Mouse (Mus musculus) adrenal gland, adult 2 months (tissue): ENCODE results near the gene Urah. TPM values are rescaled to one million over a fixed set of nuclear protein-coding genes. Genes with fewer than 3 reads are reported as not detected.

ENCODE experiments used
- DNase-seq: peaks from one replicate; pipeline ENCODE4 v3.0.0; 2021
- polyA plus RNA-seq: library from polyadenylated mRNA; depleted of rRNA; stranded (reverse); fragments of >200 nt; gene quantifications from 2 replicates; pipeline ENCODE4 v1.2.3, GENCODE M21; 2012; rRNA removed
- total RNA-seq, 2 experiments: library from RNA; stranded (reverse); gene quantifications; 2 replicates each; pipeline ENCODE4 v1.2.3; 2021

Urah gene
- total and polyA plus RNA-seq, 3 experiments = 1.7 to 3.1 TPM; not detected in 1

- DNase-seq = no peak
Observed at GRCm38 (mm10) chr7:140874224-140874623, 39.4 kb downstream of the Urah start.

DNA sequence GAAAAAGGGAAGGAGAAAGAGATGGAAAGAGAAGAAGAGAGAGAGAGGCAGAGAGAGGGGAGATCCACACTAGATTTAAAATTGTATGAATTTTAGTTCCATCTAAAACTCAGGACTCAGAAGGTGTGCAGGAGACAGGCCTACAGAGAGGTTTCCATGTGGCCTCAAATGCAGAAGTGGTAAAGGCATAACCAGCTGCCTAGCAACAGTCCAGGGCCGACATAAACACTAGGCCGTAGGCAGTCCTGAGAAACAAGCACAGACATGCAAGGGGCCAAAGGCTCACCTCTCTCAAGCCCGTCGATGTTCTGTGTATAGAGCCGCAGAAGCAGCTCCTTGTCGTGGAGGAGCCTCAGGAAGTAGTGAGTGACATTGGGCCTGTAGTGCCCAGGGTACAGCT is 42.5 kb downstream of the Urah start:
- DNase-seq = no peak

- DNase-seq = no peak
Observed at GRCm38 (mm10) chr7:140879355-140879754, 44.5 kb downstream of the Urah start.

DNA sequence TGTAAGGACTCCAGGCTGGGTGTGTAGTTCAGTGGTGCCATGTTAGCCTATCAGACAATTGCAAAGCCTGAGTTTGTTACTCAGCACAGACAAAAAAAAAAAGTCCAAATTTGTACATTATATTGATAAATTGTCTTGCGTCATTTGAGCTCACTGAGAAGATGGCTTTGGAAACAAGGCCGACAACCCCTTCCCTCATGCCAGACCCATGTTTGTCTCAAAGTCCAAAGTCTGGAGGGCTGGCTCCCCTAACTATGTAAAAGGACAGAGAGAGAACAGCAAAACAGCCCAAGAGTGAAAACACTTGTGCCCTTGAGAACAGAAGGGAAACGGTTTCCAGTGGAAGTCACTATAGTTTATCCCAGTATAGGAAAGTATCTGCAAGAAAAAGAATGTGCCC is 45.6 kb downstream of the Urah start:
- DNase-seq = no peak

DNA sequence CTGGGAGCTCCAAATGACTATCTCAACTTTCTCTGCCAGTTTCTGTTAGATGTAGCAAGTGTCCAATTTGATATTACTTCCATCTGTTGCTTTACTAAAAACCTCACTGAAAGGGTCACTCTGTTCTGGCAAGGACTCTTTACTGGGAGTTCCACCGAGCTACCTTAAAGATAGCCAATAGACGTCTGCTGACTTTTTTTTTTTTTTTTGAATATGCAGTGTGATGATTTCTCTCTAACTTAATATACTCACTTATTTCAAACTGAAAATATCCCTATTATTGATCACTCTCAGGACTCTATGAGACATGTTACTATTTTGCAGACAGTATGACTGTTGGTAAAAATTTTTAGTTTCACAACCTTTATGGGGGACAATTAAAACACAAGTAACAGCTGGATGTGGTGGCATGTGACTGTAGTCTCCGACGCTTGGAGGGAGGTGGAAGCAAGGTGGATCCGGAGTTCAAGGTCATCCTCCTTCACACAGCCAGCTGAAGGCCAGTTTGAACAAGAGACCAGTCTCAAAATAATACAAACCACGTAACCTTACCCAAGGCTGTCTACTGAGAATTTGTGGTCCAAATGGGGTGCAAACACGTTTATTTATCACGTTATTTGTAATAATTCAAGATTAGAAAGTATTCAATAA is 46.2 kb downstream of the Urah start:
- no peak for DNase-seq

DNA sequence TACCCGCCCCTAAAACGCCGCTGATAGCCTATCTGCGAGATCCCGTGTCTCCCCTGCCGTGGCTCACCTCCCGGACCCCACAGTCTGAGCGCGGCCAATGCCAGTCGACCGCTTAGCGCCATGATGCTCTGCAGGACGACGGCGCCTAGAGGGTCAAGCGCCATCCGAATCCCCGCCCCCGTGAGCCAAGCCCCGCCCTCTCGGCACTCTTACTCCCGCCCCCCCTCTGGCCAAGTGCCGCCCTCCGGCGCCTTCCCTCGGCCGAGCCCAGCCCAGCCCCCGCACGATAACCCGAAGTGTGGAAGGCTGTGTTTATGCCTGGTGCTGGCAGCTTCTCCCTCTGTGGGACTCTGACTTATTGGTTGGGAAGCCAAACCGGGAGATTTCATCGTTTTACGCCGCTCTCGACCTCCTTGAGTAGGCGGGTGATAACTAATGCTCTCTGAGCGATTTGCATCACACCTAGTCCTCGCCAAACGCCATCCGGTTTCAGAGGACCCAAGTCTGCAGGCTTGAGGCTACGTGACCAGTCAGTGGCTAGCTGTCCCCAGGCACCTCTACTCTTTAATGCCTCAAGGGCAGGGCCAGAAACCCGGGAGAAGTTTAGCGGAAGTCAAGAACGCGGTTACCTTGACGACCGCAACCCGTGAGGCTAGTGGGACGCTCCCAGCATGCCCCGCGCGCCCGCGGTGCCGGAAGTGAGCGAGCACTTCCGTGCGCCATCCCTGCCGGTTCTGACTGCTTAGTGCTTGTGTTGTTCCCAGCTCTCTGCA is 47.1 kb downstream of the Urah start, which contains the start of the genes Psmd13 and Sirt3:
Psmd13 (plus strand) TSS at position 273 of the 773 bp plus-strand sequence.
Sirt3 (minus strand) TSS at position 614 of the 773 bp plus-strand sequence.
- peak; percentile 95 for DNase-seq

GRCm38 (mm10) chr7:140882469-140882803 is 47.6 kb downstream of the Urah start:
- no peak for DNase-seq

Other genes with a start within 250 kb of the Urah start
- not detected for gene Olfr46, start 233.7 kb upstream of the Urah start, total RNA-seq
- gene Olfr46, start 233.7 kb upstream of the Urah start, polyA plus RNA-seq = not detected in 2 replicates
- not detected for gene Olfr61, start 206.0 kb upstream of the Urah start, total RNA-seq
- gene Olfr61, start 206.0 kb upstream of the Urah start, polyA plus RNA-seq = not detected in 2 replicates
- gene Olfr53, start 188.6 kb upstream of the Urah start, total RNA-seq = not detected
- not detected in 2 replicates for gene Olfr53, start 188.6 kb upstream of the Urah start, polyA plus RNA-seq
- under 1 TPM in 1 of 2 experiments, not detected in 1; 0.03 TPM for gene Olfr539, start 175.1 kb upstream of the Urah start, total RNA-seq
- gene Olfr539, start 175.1 kb upstream of the Urah start, polyA plus RNA-seq = not detected in 2 replicates
- not detected for gene Olfr45, start 153.1 kb upstream of the Urah start, total RNA-seq
- not detected in 2 replicates for gene Olfr45, start 153.1 kb upstream of the Urah start, polyA plus RNA-seq
- not detected for gene Olfr541, start 137.8 kb upstream of the Urah start, total RNA-seq
- not detected in 2 replicates for gene Olfr541, start 137.8 kb upstream of the Urah start, polyA plus RNA-seq
- 1,000 to 10,000 TPM in 1 of 2 experiments, 100 to 1,000 TPM in 1; 264 to 1,313 TPM for gene Cyp2e1, start 71.3 kb upstream of the Urah start, total RNA-seq
- 19.3 and 45.7 TPM in 2 replicates for gene Cyp2e1, start 71.3 kb upstream of the Urah start, polyA plus RNA-seq
- gene Syce1, start 47.2 kb upstream of the Urah start, total RNA-seq = not detected
- not detected in 2 replicates for gene Syce1, start 47.2 kb upstream of the Urah start, polyA plus RNA-seq
- gene Zfp941, start 12.8 kb upstream of the Urah start, total RNA-seq = 1 to 10 TPM; 2.2 to 5.3 TPM
- gene Zfp941, start 12.8 kb upstream of the Urah start, polyA plus RNA-seq = 0.08 and 0.29 TPM in 2 replicates
- not detected for gene Scgb1c1, start 10.5 kb downstream of the Urah start, total RNA-seq
- not detected in 2 replicates for gene Scgb1c1, start 10.5 kb downstream of the Urah start, polyA plus RNA-seq
- under 1 TPM in 1 of 2 experiments, not detected in 1; 0.26 TPM for gene Odf3, start 12.8 kb downstream of the Urah start, total RNA-seq
- 3.0 and 4.4 TPM in 2 replicates for gene Odf3, start 12.8 kb downstream of the Urah start, polyA plus RNA-seq
- not detected for gene Gm45785, start 21.3 kb downstream of the Urah start, total RNA-seq
- gene Gm45785, start 21.3 kb downstream of the Urah start, polyA plus RNA-seq = 0.44 and 0.46 TPM in 2 replicates
- 10 to 100 TPM; 60.4 to 66.4 TPM for gene Ric8a, start 21.9 kb downstream of the Urah start, total RNA-seq
- 93.7 and 102 TPM in 2 replicates for gene Ric8a, start 21.9 kb downstream of the Urah start, polyA plus RNA-seq
- 10 to 100 TPM; 32.0 to 34.7 TPM for gene Bet1l, start 22.6 kb downstream of the Urah start, total RNA-seq
- gene Bet1l, start 22.6 kb downstream of the Urah start, polyA plus RNA-seq = 18.0 and 20.2 TPM in 2 replicates
- 100 to 1,000 TPM; 104 to 122 TPM for gene Psmd13, start 47.0 kb downstream of the Urah start, total RNA-seq
- gene Psmd13, start 47.0 kb downstream of the Urah start, polyA plus RNA-seq = 37.4 and 46.4 TPM in 2 replicates
- gene Sirt3, start 47.3 kb downstream of the Urah start, total RNA-seq = 10 to 100 TPM; 28.3 to 35.6 TPM
- 41.2 and 47.4 TPM in 2 replicates for gene Sirt3, start 47.3 kb downstream of the Urah start, polyA plus RNA-seq
- gene Cox8b, start 65.4 kb downstream of the Urah start, total RNA-seq = 1,000 to 10,000 TPM; 1,499 to 1,761 TPM
- 454 and 875 TPM in 2 replicates for gene Cox8b, start 65.4 kb downstream of the Urah start, polyA plus RNA-seq
- gene Nlrp6, start 85.9 kb downstream of the Urah start, total RNA-seq = 1 to 10 TPM; 1.0 to 2.0 TPM
- 0.62 and 1.2 TPM in 2 replicates for gene Nlrp6, start 85.9 kb downstream of the Urah start, polyA plus RNA-seq
- 10 to 100 TPM; 26.5 to 48.7 TPM for gene Pgghg, start 106.4 kb downstream of the Urah start, total RNA-seq
- gene Pgghg, start 106.4 kb downstream of the Urah start, polyA plus RNA-seq = 56.0 and 59.0 TPM in 2 replicates
- 1 to 10 TPM in 1 of 2 experiments, under 1 TPM in 1; 0.78 to 1.3 TPM for gene Ifitm5, start 115.3 kb downstream of the Urah start, total RNA-seq
- 1.2 and 2.7 TPM in 2 replicates for gene Ifitm5, start 115.3 kb downstream of the Urah start, polyA plus RNA-seq
- gene Gm45717, start 120.9 kb downstream of the Urah start, total RNA-seq = not detected
- gene Gm45717, start 120.9 kb downstream of the Urah start, polyA plus RNA-seq = not detected in 2 replicates
- 100 to 1,000 TPM; 504 to 654 TPM for gene Ifitm2, start 121.0 kb downstream of the Urah start, total RNA-seq
- gene Ifitm2, start 121.0 kb downstream of the Urah start, polyA plus RNA-seq = 947 and 952 TPM in 2 replicates
- gene Ifitm1, start 132.2 kb downstream of the Urah start, total RNA-seq = 10 to 100 TPM in 1 of 2 experiments, 1 to 10 TPM in 1; 7.6 to 14.6 TPM
- 23.9 and 29.4 TPM in 2 replicates for gene Ifitm1, start 132.2 kb downstream of the Urah start, polyA plus RNA-seq
- 100 to 1,000 TPM; 102 to 148 TPM for gene Ifitm3, start 175.8 kb downstream of the Urah start, total RNA-seq
- 140 and 146 TPM in 2 replicates for gene Ifitm3, start 175.8 kb downstream of the Urah start, polyA plus RNA-seq
- under 1 TPM in 1 of 2 experiments, not detected in 1; 0.93 TPM for gene Ifitm6, start 182.9 kb downstream of the Urah start, total RNA-seq
- gene Ifitm6, start 182.9 kb downstream of the Urah start, polyA plus RNA-seq = 0.39 and 1.2 TPM in 2 replicates
- gene Gm17387, start 194.1 kb downstream of the Urah start, total RNA-seq = not detected
- gene Gm17387, start 194.1 kb downstream of the Urah start, polyA plus RNA-seq = not detected in 2 replicates
- 1 to 10 TPM; 1.4 to 3.0 TPM for gene B4galnt4, start 226.1 kb downstream of the Urah start, total RNA-seq
- 1.7 and 5.1 TPM in 2 replicates for gene B4galnt4, start 226.1 kb downstream of the Urah start, polyA plus RNA-seq
- 1 to 10 TPM in 1 of 2 experiments, under 1 TPM in 1; 0.89 to 1.5 TPM for gene Pkp3, start 243.2 kb downstream of the Urah start, total RNA-seq
- 0.68 and 1.4 TPM in 2 replicates for gene Pkp3, start 243.2 kb downstream of the Urah start, polyA plus RNA-seq